Mouse (Mus musculus): ENCODE data around the gene Wdr77.
"Not testable (repeated sequence)": the region's sequence is repeated elsewhere in the genome, so short reads cannot be mapped to it uniquely, and the experiment has no call there.

- TF ChIP-seq CTCF (IDR thresholded peaks at IDR 0.05; ENCODE audit: low read depth, low read length); POLR2AphosphoS5 (IDR thresholded peaks at IDR 0.05; ENCODE audit: insufficient replicate concordance, low read depth, low read length); TAL1 (conservative IDR thresholded peaks at IDR 0.05; ENCODE audit: low read depth, low read length): not testable (repeated sequence)
These were observed 44.2 kb downstream of the Wdr77 start for GRCm38 (mm10) chr3:106003360-106003759.
